Comparison of ENCODE assay signal across 8 mouse cellular contexts in genomic region chr15:97914331-97914747, GRCm38 (mm10). TPM values are rescaled to one million over a fixed set of nuclear protein-coding genes. Genes with fewer than 3 reads are reported as not detected.
DNase-seq lines count a peak whose midpoint lies in the region; ATAC-seq lines count a peak whose summit lies in the region.

No protein-coding gene starts in this region.

- H3K27ac ChIP-seq in hindbrain, embryonic 11.5 days (ENCODE audit: low read depth, low read length): no peak overlapping the region
- H3K27ac ChIP-seq in hindbrain, embryonic 16.5 days (ENCODE audit: low read depth, low read length): no peak overlapping the region
- peak overlapping the region; percentile 47 for H3K27ac ChIP-seq in heart, embryonic 15.5 days

- H3K4me2 ChIP-seq in hindbrain, embryonic 11.5 days (replicated peaks; ENCODE audit: low read depth, low read length): 0 out of 2 replicates have a peak overlapping the region, but pooled peaks have one; percentile 14
- H3K4me2 ChIP-seq in hindbrain, embryonic 16.5 days (ENCODE audit: low read length): no peak overlapping the region
- H3K4me2 ChIP-seq in heart, embryonic 15.5 days: peak overlapping the region; percentile 42

- WGBS in hindbrain, embryonic 11.5 days: 10% methylated on average over 9 of the region's 9 CpGs
- WGBS in hindbrain, embryonic 16.5 days: 9% methylated on average over 9 of the region's 9 CpGs
- WGBS in heart, embryonic 15.5 days: 3% methylated on average over 9 of the region's 9 CpGs

- H3K4me3 ChIP-seq in hindbrain, embryonic 11.5 days (ENCODE audit: low read depth, low read length): no peak overlapping the region
- no peak overlapping the region for H3K4me3 ChIP-seq in hindbrain, embryonic 16.5 days (ENCODE audit: low read length)
- H3K4me3 ChIP-seq in heart, embryonic 15.5 days: peak overlapping the region; percentile 9

- ATAC-seq in hindbrain, embryonic 11.5 days (ENCODE audit: low FRiP score): peak; percentile 79
- no peak for ATAC-seq in hindbrain, embryonic 16.5 days
- peak; percentile 88 for ATAC-seq in heart, embryonic 15.5 days (replicated peaks; ENCODE audit: insufficient number of reproducible peaks, insufficient read depth, low FRiP score, low read depth)

- peak; percentile 60 for DNase-seq in hindbrain, embryonic 11.5 days (ENCODE audit: low spot score)
- peak; percentile 16 for DNase-seq in embryo, embryonic 11.5 days (ENCODE audit: low read depth, low spot score)
- peak; percentile 41 for DNase-seq in lung, postnatal 14 days
- no peak for DNase-seq in right cerebral cortex, postnatal 25 days
- DNase-seq in cerebellum, postnatal 10 days: no peak
- no peak for DNase-seq in thymus, adult 18-20 months

- H3K9ac ChIP-seq in hindbrain, embryonic 11.5 days (ENCODE audit: low read depth, low read length): no peak overlapping the region
- H3K9ac ChIP-seq in hindbrain, embryonic 16.5 days (ENCODE audit: low read depth, low read length): no peak overlapping the region
- no peak overlapping the region for H3K9ac ChIP-seq in heart, embryonic 15.5 days

- no peaks in the 10 kb centered on the region for H3K36me3 ChIP-seq in hindbrain, embryonic 11.5 days (ENCODE audit: control insufficient read depth, insufficient read depth, low read length)
- no peaks in the 10 kb centered on the region for H3K36me3 ChIP-seq in hindbrain, embryonic 16.5 days (ENCODE audit: control insufficient read depth, insufficient read depth, low read length)
- no peaks in the 10 kb centered on the region for H3K36me3 ChIP-seq in heart, embryonic 15.5 days

- no peaks in the 10 kb centered on the region for H3K9me3 ChIP-seq in hindbrain, embryonic 11.5 days (ENCODE audit: control insufficient read depth, low read length)
- no peaks in the 10 kb centered on the region for H3K9me3 ChIP-seq in hindbrain, embryonic 16.5 days (ENCODE audit: control insufficient read depth, low read length)
- H3K9me3 ChIP-seq in heart, embryonic 15.5 days (replicated peaks): no peaks in the 10 kb centered on the region

- no peaks in the 10 kb centered on the region for H3K4me1 ChIP-seq in hindbrain, embryonic 11.5 days (replicated peaks; ENCODE audit: control insufficient read depth, insufficient read depth, low read length)
- no peaks in the 10 kb centered on the region for H3K4me1 ChIP-seq in hindbrain, embryonic 16.5 days (ENCODE audit: control insufficient read depth, insufficient read depth, low read depth, low read length)
- H3K4me1 ChIP-seq in heart, embryonic 15.5 days (replicated peaks): peaks cover 17% of the 10 kb centered on the region

- H3K27me3 ChIP-seq in hindbrain, embryonic 11.5 days (ENCODE audit: control insufficient read depth, insufficient read depth, low read length): no peaks in the 10 kb centered on the region
- 0 out of 2 replicates have a peak, but pooled peaks cover 4% of the 10 kb centered on the region for H3K27me3 ChIP-seq in hindbrain, embryonic 16.5 days (replicated peaks; ENCODE audit: control insufficient read depth, insufficient read depth, low read length)
- H3K27me3 ChIP-seq in heart, embryonic 15.5 days: peaks cover 20% of the 10 kb centered on the region

RNA-seq across cellular contexts. Expression of gene Vdr, which starts 3.9 kb away (rescaled TPM):
- 0.22 TPM in 2 replicates for polyA plus RNA-seq in hindbrain, embryonic 11.5 days (2014; fragmentation: Nextera tagmentation; extraction: Ambion mirVana)
- 0.17 and 0.26 TPM in 2 replicates for polyA plus RNA-seq in hindbrain, embryonic 16.5 days (2015; fragmentation: Nextera tagmentation; extraction: Ambion mirVana)
- polyA plus RNA-seq in heart, embryonic 15.5 days (2015; fragmentation: Nextera tagmentation; extraction: Ambion mirVana): 1.2 and 1.3 TPM in 2 replicates

RNA-seq across cellular contexts. Expression of gene Tmem106c, which starts 49.7 kb away (rescaled TPM):
- polyA plus RNA-seq in hindbrain, embryonic 11.5 days (2014; fragmentation: Nextera tagmentation; extraction: Ambion mirVana): 52.0 and 59.9 TPM in 2 replicates
- polyA plus RNA-seq in hindbrain, embryonic 16.5 days (2015; fragmentation: Nextera tagmentation; extraction: Ambion mirVana): 58.3 and 60.6 TPM in 2 replicates
- polyA plus RNA-seq in heart, embryonic 15.5 days (2015; fragmentation: Nextera tagmentation; extraction: Ambion mirVana): 31.9 and 40.5 TPM in 2 replicates

Comparison
In these comparisons a context has a peak if more than half of its experiments do, and no peak if none do; other contexts are left out.
1. DNase-seq: peak in hindbrain, embryonic 11.5 days (single experiment), embryo, embryonic 11.5 days (single experiment) and lung, postnatal 14 days (single experiment); none in right cerebral cortex, postnatal 25 days (single experiment), cerebellum, postnatal 10 days (0 of 2) and thymus, adult 18-20 months (0 of 2).